Mouse (Mus musculus): ENCODE measurements around the gene Gm266. TPM values are rescaled to one million over a fixed set of nuclear protein-coding genes. Genes with fewer than 3 reads are reported as not detected.
A peak's percentile ranks its signal among the peaks of the same experiment; 100 is the strongest.

The Gm266 gene
- total RNA-seq, 2 experiments from 2014 or later: not detected

GRCm38 (mm10) chr12:111457742-111458141 lies 27.9 kb downstream of the Gm266 start:
- ATAC-seq (replicated peaks; ENCODE audit: low FRiP score, poor library complexity, severe bottlenecking): no peak

DNA sequence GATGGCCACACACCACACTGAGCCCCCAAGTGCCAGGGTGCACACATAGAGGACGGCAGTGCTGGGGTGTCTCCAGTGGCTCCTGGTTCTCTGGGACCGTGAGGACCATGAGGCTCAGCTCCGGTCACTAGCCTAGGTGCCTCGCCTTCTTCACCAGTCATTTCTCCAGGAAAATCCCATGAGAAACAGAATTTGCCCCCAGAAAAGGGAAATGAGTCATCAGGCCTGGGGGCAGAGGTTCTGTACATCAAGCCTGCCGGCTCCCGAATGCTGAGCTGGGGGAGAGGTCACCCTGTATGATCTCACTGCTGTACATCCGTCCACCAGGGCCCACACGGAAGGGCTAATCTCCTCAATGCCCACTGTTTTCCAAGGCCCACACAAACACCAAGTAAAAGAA lies 29.8 kb downstream of the Gm266 start:
- ATAC-seq (replicated peaks; ENCODE audit: low FRiP score, poor library complexity, severe bottlenecking): no peak

- ATAC-seq (replicated peaks; ENCODE audit: low FRiP score, poor library complexity, severe bottlenecking): no peak
Observed at GRCm38 (mm10) chr12:111455311-111455846, 30.2 kb downstream of the Gm266 start.

DNA sequence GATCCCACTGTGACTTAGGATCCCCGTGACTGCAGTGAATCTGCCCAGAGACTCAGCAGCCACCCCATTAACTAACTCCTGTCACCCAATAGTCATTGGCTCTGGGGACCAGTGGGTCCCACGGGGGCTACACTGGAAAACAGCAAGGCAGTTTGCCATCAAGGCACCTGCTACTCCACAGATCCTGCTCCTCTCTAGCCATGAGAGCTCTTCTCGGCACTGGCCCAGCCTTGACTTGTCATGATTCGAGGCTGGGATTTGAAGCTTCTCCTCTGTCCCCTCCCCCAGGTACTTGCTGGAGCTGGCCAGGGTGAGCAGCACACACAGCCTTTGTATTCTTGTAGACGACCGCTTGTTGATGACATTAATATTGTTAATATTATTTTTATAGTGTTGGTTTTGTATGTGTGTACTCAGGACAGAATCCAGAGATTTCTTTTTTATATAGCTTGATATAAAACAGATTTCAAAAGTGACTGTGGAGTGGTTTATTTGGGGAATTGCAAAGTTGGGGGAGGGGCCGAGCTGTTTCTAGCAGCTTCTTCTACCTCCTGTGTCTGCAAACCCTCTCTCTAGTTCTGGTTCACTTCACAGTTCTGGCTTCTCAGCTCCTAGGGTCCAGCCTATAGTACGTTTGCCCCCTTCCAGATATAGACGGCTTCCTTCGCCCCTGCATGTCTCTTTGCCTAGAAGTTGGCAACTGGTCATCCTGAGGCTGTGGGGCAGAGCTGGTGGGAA lies 30.9 kb downstream of the Gm266 start:
- no peak for ATAC-seq (replicated peaks; ENCODE audit: low FRiP score, poor library complexity, severe bottlenecking)

DNA sequence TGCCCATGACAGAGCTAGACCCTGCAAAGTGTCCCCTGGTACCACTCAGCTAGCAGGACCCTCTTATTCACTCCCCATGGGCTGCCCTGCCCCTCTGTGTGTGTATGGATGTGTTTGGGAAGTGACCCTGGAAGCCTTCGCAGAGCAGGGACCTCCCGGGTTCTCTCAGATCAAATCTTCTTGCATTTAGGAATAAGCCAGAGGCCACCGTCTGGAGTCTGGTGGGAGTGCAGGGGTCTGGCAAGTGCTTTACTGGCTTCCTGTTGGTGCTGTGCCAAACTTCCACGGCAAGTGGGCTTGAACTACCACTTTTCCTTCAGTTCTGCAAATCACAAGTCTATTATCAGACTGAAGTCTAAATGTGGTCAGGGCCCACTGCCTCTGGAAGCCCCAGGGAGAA lies 31.6 kb downstream of the Gm266 start:
- no peak for ATAC-seq (replicated peaks; ENCODE audit: low FRiP score, poor library complexity, severe bottlenecking)

DNA sequence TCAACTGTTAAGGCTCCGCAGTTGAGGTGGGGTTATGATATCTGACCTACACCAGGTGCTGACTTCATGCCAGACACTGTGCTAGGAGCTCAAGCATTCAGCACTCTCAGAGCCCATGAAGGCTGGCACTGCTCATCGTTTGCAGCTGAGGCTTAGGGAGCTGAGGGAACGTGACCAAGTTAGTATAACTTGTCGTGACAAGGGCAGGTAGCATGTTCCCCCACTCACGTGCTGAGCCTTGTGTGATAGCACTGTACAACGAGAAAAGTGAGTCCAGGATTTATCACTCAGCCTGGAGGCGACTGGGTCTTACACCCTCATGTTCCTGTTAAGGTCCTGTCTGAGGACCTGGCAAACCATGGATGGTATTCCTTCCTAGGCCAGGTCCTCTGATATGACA lies 34.1 kb downstream of the Gm266 start:
- ATAC-seq (replicated peaks; ENCODE audit: low FRiP score, poor library complexity, severe bottlenecking): no peak

DNA sequence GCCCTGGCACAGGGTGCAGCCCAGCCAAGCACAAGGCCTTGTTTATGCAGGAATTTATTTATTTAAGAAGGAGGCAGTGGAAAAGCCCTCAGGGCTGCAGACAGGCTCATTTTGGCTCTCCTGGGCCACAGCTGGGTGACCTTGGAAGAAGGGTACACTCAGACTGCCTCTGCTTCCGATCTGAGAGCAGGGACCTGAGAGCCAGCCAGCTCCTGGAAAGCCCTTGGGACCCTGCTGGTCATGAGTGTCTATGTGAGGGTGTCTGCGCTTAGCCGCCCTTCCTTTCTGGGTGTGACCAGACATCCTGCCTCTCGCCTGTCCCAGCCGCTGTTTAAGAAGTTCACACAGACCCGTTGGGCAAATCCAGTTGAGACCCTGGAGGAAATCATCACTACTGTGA lies 35.3 kb downstream of the Gm266 start:
- no peak for ATAC-seq (replicated peaks; ENCODE audit: low FRiP score, poor library complexity, severe bottlenecking)

- ATAC-seq (replicated peaks; ENCODE audit: low FRiP score, poor library complexity, severe bottlenecking): no peak
Observed at GRCm38 (mm10) chr12:111448931-111449705, 36.5 kb downstream of the Gm266 start.

GRCm38 (mm10) chr12:111447898-111448760 lies 37.5 kb downstream of the Gm266 start:
- ATAC-seq (replicated peaks; ENCODE audit: low FRiP score, poor library complexity, severe bottlenecking): no peak

- no peak for ATAC-seq (replicated peaks; ENCODE audit: low FRiP score, poor library complexity, severe bottlenecking)
Observed at GRCm38 (mm10) chr12:111447350-111447749, 38.3 kb downstream of the Gm266 start.

DNA sequence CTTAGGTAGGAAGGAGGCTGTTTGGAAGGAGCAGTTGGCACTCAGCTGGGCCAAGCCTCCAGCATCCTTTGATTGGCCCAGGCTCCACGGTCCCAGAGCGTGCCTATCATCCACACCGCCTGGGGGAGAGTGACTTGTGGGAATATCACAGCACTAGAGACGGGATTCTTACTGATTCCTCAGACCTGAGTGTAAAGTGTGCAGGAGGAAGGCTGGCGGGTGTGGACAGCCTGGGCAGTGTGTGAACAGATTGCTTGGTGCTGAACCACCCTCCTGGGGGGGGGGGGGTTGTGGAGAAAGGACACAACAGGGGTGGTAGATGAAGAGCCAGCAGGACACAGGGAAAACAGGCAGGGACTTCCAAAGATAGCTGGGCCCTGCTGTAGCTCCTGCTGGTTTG lies 38.9 kb downstream of the Gm266 start:
- no peak for ATAC-seq (replicated peaks; ENCODE audit: low FRiP score, poor library complexity, severe bottlenecking)

- ATAC-seq (replicated peaks; ENCODE audit: low FRiP score, poor library complexity, severe bottlenecking): no peak
Observed at GRCm38 (mm10) chr12:111445890-111446613, 39.6 kb downstream of the Gm266 start.

- no peak for ATAC-seq (replicated peaks; ENCODE audit: low FRiP score, poor library complexity, severe bottlenecking)
Observed at GRCm38 (mm10) chr12:111445161-111445889, 40.3 kb downstream of the Gm266 start.

DNA sequence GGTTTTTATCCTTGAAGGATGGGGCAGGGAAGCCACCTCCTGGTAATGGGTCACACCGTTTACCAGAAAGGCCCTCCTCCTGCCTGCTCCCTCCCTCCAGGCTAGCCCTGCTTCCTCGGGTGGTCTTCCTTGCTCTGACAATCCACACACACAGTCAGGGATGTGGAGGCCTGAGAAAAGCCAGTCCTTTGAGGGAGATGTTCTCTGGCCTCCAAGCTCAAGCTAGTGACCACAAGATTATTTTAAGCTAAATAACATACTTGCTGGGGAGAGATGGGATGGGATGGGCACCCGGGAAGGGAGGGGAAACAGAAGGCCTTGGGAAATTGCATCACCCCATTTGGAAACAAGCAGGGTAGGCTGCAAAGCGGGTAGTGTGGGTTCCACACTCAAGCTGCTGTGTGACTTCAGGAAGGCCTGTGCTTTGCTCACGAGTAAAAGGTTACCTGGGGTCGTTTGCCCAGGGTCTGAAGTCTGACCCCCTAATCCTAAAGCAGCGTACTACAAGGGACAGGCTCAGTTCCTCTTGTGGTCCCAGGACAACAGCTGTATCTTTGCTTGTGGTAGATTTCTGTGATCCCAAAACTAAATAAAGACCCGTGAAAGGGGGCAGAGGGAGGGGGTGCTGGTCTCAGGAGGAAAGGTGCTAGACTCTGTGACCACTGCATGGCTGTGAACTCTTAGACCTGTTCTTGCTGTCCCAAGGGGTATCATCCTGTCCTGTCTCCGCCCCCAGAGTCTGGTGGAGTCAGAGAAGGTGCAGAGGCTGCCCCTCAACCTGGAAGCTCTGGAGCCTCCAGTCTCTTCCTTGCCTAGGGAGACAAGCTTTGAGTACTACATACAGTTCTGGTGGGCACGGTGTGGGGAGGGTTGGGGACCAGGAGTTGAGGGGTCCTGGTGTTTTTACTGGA lies 41.4 kb downstream of the Gm266 start:
- no peak for ATAC-seq (replicated peaks; ENCODE audit: low FRiP score, poor library complexity, severe bottlenecking)

DNA sequence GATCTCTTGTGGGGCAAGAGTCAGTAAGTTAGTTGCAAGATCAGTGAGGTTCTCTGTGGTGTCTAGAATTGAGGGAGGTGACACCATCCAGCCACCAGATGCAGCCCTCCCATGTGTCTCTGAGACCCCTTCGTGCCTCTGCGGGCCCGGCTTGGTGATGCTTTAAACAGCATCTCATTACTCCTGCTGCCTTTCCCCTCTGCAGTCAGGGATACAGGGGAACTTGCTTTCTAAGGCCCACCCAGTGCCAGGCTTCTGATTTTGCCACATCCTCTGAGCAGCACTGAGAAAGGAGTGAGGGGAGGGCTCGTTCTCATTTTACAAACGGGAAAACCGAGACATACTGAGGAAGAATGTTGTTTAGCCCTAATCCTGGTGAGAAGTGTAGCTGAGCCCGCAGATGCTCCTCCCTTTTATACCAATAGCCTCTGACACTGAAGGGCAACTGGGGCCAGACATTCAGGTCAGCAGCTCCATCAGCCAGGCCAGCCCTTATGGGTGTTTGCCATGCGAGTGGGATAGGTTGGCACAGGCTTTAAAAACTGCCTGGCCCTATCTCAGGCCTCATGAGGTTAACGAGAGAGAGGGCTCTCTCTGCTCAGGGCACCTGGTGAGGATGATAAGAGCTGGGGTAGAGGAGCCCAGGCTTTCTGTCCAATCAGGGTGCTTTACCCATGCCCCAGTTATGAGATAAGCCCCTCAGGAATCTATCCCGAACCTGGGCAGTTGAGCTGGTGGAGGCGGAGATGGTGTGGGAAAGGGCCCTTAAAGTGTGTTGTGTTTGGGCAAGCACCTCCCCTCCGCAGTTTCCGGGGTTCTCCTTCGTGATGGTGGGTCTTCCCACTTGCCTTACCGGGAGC lies 42.4 kb downstream of the Gm266 start:
- peak; percentile 77 for ATAC-seq (replicated peaks; ENCODE audit: low FRiP score, poor library complexity, severe bottlenecking)

DNA sequence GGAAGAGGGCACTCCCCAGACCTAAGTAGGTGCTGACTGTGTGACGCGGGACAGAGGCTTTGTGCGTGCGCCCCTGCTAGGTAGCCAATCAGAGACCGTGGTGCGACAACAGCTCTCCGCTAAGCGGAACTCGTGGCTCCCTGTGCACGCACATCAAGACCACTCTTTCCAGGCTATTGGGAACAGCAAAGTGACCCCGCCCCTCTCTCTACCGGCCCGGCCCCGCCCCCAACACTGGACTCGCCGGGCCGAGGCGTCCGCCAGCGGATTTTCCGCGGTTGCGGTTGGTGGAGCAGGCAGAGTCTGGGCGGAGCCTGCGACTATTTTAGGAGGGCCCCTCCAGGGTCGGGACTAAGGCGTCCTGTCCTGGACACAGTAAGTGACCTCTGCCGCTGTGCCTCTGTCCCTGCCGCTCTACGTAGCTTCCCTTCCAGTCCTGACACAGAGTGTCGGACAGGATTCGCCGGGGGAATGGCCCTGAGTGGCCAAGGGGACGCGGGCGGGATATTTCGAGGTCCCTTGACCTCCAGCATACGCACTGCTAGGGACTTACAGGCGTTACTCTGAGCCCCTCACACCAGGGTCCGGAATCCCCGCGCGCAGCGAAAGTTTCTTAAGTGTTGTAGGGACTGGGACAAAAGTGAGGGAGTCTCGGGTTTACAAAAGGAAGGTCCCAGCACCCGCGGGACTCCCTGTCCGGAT lies 43.2 kb downstream of the Gm266 start, which contains the start of gene Tnfaip2:
Gene Tnfaip2, plus strand, starts transcription at position 161 of the 702 bp plus-strand sequence.
- ATAC-seq (replicated peaks; ENCODE audit: low FRiP score, poor library complexity, severe bottlenecking): peak; percentile 65

Data from erythroblast, adult 5-6 weeks (primary cell).